Mouse (Mus musculus) hindbrain, embryonic 10.5 days (tissue): ENCODE data around the gene Tmcc1. TPM values are rescaled to one million over a fixed set of nuclear protein-coding genes. Genes with fewer than 3 reads are reported as not detected.
"Not testable (repeated sequence)": the region's sequence is repeated elsewhere in the genome, so short reads cannot be mapped to it uniquely, and the experiment has no call there.

Experiments
- DNase-seq: peaks from one replicate; pipeline ENCODE4 v3.0.0-alpha.2; 2017; ENCODE audit warnings: low spot score
- H3K27ac ChIP-seq: fragments of 300-500 bp; sonication (generic); 2 replicates; pipeline ENCODE4 v1.5.1; 2016; ENCODE audit warnings: mild to moderate bottlenecking, moderate library complexity
- H3K27me3 ChIP-seq: fragments of 300-500 bp; sonication (generic); 2 replicates; pipeline ENCODE4 v1.6.1; 2016; ENCODE audit warnings: mild to moderate bottlenecking; ENCODE audit not compliant: poor library complexity, insufficient read depth, severe bottlenecking
- H3K36me3 ChIP-seq: fragments of 300-500 bp; sonication (generic); 2 replicates; pipeline ENCODE4 v1.6.1; 2016; ENCODE audit warnings: mild to moderate bottlenecking, moderate library complexity
- H3K4me1 ChIP-seq: fragments of 300-500 bp; sonication (generic); replicated peaks from 2 replicates; pipeline ENCODE4 v1.6.1; 2016; ENCODE audit warnings: mild to moderate bottlenecking
- H3K4me3 ChIP-seq: fragments of 300-500 bp; sonication (generic); 2 replicates; pipeline ENCODE4 v1.5.1; 2016; ENCODE audit warnings: mild to moderate bottlenecking, moderate library complexity
- H3K9me3 ChIP-seq: fragments of 300-500 bp; sonication (generic); 2 replicates; pipeline ENCODE4 v1.6.1; 2016; ENCODE audit warnings: mild to moderate bottlenecking, moderate library complexity
- WGBS: fragments of 180-500 bp; shearing (Covaris S2); methylation state at CpG from one replicate; pipeline ENCODE4 v1.1.7; 2016; 5-methylcytosine and 5-hydroxymethylcytosine counted together
- polyA plus RNA-seq: library from polyadenylated mRNA; unstranded; fragments of >200 nt; fragmentation: Nextera tagmentation; extraction: Ambion mirVana; gene quantifications from 2 replicates; pipeline ENCODE4 v1.2.1, GENCODE M21; 2016

Tmcc1 gene
- polyA plus RNA-seq, 1 experiment from 2014 or later: 17.9 TPM

DNA sequence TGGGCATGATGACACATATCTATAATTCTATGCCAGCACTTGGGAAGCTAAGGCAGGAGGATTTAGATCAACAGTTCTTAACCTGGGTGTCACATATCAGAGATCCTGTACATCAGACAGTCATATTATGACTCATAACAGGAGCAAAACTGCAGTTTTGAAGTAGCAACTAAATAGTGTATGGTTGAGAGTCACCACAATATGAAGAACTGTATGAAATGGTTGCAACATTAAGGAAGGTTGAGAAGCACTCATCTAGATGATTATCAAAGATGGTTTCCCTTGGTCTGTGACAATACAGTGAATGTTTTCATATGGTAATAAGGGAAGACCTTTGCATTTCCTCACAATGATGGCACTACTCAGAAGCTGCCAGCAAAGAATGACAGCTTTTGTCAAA lies 103.9 kb downstream of the Tmcc1 start:
- Histone ChIP-seq H3K36me3 (no peaks in the 10 kb centered on the region), H3K9me3 (no peaks in the 10 kb centered on the region), H3K4me1 (no peaks in the 10 kb centered on the region), H3K27me3 (no peaks in the 10 kb centered on the region), H3K4me3 (no peak overlapping the region), H3K27ac (no peak overlapping the region)
- no peak for DNase-seq

DNA sequence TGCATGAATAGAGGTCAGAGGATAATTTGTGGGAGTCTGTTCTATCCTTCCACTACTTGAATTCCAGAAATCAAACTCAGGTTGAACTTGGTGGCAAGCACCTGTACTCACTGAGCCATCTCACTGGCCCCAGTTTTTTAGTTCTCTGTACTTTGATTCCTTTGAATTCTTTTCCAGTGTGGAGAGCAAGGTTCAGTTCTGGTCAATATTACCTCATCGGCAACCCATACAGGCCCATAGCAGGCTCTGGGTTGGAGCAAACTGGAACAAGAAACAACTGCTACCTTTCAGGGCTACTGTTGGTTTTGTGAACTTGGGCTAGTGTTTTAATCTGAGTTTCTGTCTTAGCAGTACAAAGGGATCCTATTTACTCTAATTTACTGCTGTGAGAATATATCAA lies 107.2 kb downstream of the Tmcc1 start:
- H3K27ac ChIP-seq: no peak overlapping the region
- no peaks in the 10 kb centered on the region for H3K9me3 ChIP-seq
- DNase-seq: no peak
- H3K4me3 ChIP-seq: no peak overlapping the region
- no peaks in the 10 kb centered on the region for H3K4me1 ChIP-seq
- no peaks in the 10 kb centered on the region for H3K36me3 ChIP-seq
- no peaks in the 10 kb centered on the region for H3K27me3 ChIP-seq
- WGBS: 100% methylated on average over 1 of the region's 1 CpGs

DNA sequence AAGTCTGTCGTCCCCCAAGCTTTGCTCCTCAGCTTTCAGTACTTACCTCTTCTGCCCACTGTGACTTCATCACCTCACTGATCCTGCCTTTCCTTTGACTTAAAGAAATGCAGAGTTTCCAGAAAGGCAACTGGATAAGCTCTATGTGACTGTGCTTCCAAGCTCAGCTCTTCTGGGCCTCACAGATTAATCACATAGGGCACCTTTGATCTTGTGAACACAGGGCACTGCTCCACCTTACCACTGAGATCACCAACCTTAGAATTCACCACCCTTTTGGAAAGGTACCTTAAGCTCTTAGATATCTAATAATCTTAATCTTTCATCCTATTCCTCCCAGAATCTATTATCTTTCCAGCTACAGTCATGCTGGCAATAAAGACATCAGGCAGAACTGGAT lies 111.0 kb downstream of the Tmcc1 start:
- H3K27ac ChIP-seq: no peak overlapping the region
- no peaks in the 10 kb centered on the region for H3K27me3 ChIP-seq
- H3K36me3 ChIP-seq: no peaks in the 10 kb centered on the region
- no peak overlapping the region for H3K4me3 ChIP-seq
- no peaks in the 10 kb centered on the region for H3K4me1 ChIP-seq
- WGBS: 74% methylated on average over 1 of the region's 1 CpGs
- H3K9me3 ChIP-seq: no peaks in the 10 kb centered on the region
- DNase-seq: no peak

DNA sequence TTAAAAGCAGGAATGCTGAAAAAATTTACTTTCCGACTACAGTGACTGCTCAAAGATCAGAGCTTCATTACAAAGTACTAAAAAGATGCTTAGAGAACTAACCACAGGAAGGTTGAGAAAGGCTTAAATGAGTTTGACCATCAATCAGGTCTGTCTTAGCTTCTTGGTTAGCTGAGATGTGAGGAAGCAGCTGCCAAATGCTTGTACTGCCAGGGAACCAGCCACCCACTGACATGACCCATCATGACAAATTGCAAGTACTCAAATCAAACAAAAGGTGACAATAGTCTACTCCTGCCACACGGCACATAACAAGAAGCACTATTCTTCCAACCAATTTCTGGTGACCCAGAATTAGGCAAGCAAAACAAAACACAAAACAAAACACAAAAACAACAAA lies 111.9 kb downstream of the Tmcc1 start:
- no peaks in the 10 kb centered on the region for H3K27me3 ChIP-seq
- no peaks in the 10 kb centered on the region for H3K4me1 ChIP-seq
- no peaks in the 10 kb centered on the region for H3K9me3 ChIP-seq
- WGBS: 42% methylated on average over 2 of the region's 2 CpGs
- DNase-seq: no peak
- H3K4me3 ChIP-seq: no peak overlapping the region
- no peaks in the 10 kb centered on the region for H3K36me3 ChIP-seq
- H3K27ac ChIP-seq: no peak overlapping the region

DNA sequence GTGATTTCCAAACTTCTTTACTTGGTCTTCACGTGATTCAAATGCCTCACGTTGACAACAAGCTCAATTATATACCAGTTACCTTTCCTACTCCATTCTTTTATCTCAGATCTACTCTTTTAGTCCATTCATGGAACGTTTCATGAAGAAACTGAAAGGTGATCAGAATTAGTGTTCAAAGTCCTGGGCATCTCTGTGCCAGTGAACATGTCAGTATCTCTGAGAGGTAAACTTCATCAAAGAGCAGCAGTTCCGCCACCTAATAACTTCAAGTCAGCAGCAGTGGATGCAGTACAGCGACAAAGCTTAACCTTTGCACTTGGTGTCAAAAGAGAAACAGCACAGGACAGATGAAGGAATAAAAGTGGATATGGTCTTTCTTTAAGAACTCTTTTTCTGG lies 112.5 kb downstream of the Tmcc1 start:
- Histone ChIP-seq H3K4me3 (no peak overlapping the region), H3K9me3 (no peaks in the 10 kb centered on the region), H3K4me1 (no peaks in the 10 kb centered on the region), H3K36me3 (no peaks in the 10 kb centered on the region), H3K27ac (no peak overlapping the region), H3K27me3 (no peaks in the 10 kb centered on the region)
- DNase-seq: no peak
- WGBS: 88% methylated on average over 5 of the region's 5 CpGs

DNA sequence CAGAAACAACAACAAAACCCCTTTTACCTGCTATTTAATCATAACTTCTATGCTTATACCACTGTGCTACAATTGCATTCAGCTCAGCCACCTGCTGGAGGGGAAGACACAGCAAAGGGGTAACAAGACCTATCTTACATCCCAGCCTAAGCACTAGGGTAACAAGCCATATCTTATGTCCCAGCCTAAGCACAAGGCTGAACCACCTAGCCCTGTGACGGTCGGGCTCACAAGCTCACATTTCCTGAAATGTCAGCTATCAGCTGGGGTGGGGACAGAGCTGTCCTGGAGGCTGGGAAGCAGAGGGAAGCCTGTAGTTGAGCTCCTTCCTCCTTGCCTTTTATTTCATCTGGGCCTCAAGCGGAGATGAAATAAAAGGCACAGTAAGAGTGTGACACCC lies 115.7 kb downstream of the Tmcc1 start:
- H3K4me1 ChIP-seq: peaks cover 8% of the 10 kb centered on the region
- WGBS: 57% methylated on average over 3 of the region's 3 CpGs
- no peaks in the 10 kb centered on the region for H3K9me3 ChIP-seq

DNA sequence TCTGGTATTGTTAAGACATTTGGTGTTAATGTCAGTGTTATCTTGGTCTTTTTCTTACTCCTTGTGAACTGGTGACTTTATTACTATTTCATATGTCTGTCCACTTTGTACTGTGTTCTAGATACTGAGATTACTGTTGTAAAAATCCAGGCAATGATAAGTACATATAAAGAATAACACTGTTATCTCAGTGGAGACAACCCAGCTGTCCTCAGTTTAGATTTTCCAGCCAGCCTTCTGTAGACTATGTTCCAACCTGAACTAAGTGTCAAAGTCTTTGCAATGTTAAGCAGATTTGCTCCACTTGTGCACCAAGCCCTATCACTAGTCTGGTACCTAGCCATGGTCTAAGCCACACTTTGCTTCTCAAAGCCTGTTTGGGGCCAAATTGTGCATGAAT lies 118.4 kb downstream of the Tmcc1 start:
- no peak for DNase-seq
- no peaks in the 10 kb centered on the region for H3K36me3 ChIP-seq
- H3K9me3 ChIP-seq: no peaks in the 10 kb centered on the region
- H3K27ac ChIP-seq: no peak overlapping the region
- peaks cover 14% of the 10 kb centered on the region for H3K4me1 ChIP-seq
- no peaks in the 10 kb centered on the region for H3K27me3 ChIP-seq
- H3K4me3 ChIP-seq: no peak overlapping the region

More for the DNA sequence above, 115.7 kb downstream of the Tmcc1 start:
- no peak for DNase-seq
- Histone ChIP-seq H3K27ac (no peak overlapping the region), H3K36me3 (no peaks in the 10 kb centered on the region), H3K27me3 (no peaks in the 10 kb centered on the region), H3K4me3 (no peak overlapping the region)

DNA sequence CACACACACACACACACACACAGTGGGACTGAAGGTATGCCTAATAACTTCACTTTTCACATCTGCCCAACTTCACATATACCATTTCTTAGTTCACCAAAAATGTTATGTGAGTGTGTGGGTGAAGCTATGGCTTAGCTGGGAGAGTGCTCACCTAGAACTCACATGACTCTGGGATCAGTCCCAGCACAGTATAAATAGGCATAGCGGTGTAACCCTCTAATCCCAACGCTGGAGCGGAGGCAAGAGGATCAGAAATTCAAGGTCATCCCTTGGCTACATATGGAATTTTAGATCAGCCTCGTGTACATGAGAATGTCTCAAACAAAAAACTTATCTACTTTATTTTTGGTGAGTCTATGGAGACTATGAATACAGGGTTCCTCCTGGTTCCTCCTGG lies 119.7 kb downstream of the Tmcc1 start:
- Histone ChIP-seq H3K27me3 (no peaks in the 10 kb centered on the region), H3K4me3 (no peak overlapping the region), H3K9me3 (no peaks in the 10 kb centered on the region), H3K4me1 (peaks cover 14% of the 10 kb centered on the region), H3K27ac (no peak overlapping the region), H3K36me3 (no peaks in the 10 kb centered on the region)
- 89% methylated on average over 4 of the region's 4 CpGs for WGBS
- DNase-seq: no peak

DNA sequence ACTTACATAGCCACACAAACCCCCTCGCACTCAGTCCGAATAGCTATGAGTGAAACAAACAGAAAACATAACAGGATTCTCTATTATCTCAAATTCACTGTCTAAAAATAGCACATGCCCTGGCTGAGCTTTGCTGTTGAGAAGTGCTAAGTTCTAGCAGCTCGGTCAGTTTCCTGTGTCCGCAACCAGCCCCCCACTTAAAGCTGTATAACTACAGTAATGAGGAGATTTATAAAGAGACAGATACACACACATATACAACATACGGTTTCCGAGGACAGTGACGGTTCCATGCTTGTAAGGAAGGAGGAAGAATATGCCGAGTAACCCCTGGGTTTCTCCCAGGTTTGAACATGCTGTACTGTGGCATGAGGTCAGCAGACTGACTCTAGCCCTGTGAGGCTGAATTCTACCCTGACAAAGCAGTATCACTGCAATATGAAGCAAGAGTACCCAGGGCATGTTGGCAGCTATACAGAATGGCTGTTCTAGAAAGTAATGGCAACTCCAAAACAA lies 120.5 kb downstream of the Tmcc1 start:
- H3K27ac ChIP-seq: peak overlapping the region; percentile 73
- WGBS: 81% methylated on average over 8 of the region's 8 CpGs
- DNase-seq: no peak

DNA sequence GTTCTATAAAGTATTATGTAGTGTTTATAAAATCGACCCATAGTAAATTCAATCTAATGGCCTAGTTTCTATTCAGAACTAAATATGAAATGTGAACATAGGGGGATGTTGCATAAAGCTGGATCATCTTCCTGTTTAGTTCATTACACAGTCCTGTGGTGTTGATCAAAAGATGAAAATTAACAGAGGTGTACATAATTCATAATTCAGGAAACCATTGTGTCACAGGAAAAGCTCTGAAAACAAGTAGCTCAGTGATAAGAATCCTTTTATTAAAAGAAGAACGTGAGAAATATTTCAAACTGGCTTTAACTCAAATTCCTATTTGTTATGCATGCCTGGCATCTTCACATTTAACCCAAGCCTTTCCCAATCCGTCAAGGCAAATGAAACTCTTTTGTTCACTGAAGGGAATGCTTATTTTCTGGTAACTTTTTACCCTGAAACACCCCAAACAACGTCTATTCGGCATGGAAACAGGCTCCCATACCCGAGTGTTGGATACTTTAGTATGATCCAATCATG lies 121.0 kb downstream of the Tmcc1 start:
- H3K36me3 ChIP-seq: no peaks in the 10 kb centered on the region
- H3K27me3 ChIP-seq: no peaks in the 10 kb centered on the region
- H3K4me3 ChIP-seq: no peak overlapping the region
- DNase-seq: no peak
- H3K4me1 ChIP-seq: peaks cover 14% of the 10 kb centered on the region
- WGBS: 59% methylated on average over 6 of the region's 6 CpGs
- peak overlapping the region; percentile 73; the same call in 1 of the 2 replicates for H3K27ac ChIP-seq
- H3K9me3 ChIP-seq: no peaks in the 10 kb centered on the region

More for the DNA sequence above, 120.5 kb downstream of the Tmcc1 start:
- Histone ChIP-seq H3K4me1 (peaks cover 14% of the 10 kb centered on the region), H3K36me3 (no peaks in the 10 kb centered on the region), H3K27me3 (no peaks in the 10 kb centered on the region), H3K9me3 (no peaks in the 10 kb centered on the region), H3K4me3 (no peak overlapping the region)

DNA sequence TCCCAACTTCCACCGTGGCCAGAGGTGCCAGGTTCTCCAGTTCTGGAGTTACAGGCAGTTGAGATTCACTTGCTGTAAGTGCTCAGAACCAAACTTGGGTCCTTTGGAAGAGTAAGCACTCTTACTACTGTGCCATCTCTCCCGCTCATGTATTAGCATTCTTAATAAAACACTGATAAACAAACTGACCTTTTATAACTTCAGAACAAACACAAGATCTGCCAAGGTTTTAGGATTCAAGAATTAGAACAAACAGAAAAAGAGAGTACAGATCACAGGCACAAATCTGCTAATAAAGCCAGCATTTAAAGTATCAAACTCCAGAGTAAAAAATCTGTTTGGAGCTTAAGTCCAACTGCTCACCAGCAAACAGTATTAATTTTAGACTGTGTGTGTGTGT lies 121.5 kb downstream of the Tmcc1 start:
- Histone ChIP-seq H3K4me1 (peaks cover 14% of the 10 kb centered on the region), H3K9me3 (no peaks in the 10 kb centered on the region), H3K36me3 (no peaks in the 10 kb centered on the region), H3K27ac (no peak overlapping the region), H3K4me3 (no peak overlapping the region), H3K27me3 (no peaks in the 10 kb centered on the region)
- DNase-seq: no peak
- 92% methylated on average over 2 of the region's 2 CpGs for WGBS

DNA sequence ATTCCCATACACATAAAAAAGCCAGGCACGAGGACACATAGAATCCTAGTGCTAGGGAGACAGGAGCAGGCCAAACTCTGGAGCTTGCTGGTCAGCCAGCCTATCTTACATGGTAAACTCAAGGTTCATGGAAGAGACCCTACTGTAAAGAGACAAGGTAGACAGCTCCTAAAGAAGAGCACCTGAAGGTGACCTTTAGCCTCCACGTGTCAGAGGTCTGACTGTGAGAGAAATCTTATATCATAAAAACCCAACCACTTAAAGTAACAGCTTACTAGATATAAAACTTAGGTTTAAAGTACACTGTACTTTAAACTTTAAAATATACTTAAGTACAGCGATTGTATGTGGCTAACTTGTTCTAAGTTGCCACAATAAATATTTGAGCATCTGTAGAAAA lies 122.7 kb downstream of the Tmcc1 start:
- Histone ChIP-seq H3K27me3 (no peaks in the 10 kb centered on the region), H3K9me3 (no peaks in the 10 kb centered on the region), H3K36me3 (no peaks in the 10 kb centered on the region), H3K27ac (no peak overlapping the region), H3K4me1 (peaks cover 14% of the 10 kb centered on the region), H3K4me3 (no peak overlapping the region)
- no peak for DNase-seq
- 92% methylated on average over 3 of the region's 3 CpGs for WGBS

DNA sequence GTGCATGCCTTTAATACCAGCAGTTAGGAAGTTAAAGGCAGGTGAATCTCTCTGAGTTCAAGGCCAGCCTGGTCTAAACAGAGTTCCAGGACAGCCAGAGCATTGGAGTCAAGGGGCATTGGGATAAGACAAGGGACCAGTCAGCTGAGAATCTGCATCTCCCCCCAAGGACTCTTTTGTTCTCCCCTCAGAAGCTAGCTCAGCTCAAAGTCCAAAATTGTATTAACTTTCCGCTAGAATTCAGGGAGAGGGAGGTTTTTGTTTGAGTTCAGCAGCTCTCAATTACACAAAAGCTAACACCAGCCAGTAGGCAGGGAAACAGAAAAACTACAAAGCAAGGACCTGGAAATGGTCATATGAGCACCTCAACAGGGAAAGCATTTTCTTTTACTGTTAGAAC lies 129.8 kb downstream of the Tmcc1 start:
- Histone ChIP-seq H3K36me3 (no peaks in the 10 kb centered on the region), H3K4me3 (no peak overlapping the region), H3K4me1 (0 out of 2 replicates have a peak, but pooled peaks cover 2% of the 10 kb centered on the region), H3K9me3 (no peaks in the 10 kb centered on the region), H3K27me3 (no peaks in the 10 kb centered on the region), H3K27ac (no peak overlapping the region)
- WGBS: 61% methylated on average over 1 of the region's 1 CpGs
- DNase-seq: no peak

DNA sequence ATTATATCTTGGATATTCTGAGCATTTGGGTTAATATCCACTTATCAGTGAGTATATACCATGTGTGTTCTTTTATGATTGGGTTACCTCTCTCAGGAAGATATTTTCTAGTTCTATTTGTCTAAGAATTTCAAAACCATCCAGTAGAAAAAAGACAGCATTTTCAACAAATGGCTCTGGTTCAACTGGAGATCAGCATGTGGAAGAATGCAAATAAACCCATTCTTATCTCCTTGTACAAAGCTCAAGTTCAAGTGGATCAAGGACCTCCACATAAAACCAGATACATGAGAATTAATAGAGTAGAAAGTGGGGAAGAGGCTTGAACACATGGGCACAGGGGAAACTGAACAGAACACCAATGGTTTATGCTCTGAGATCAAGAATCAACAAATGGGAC lies 133.7 kb downstream of the Tmcc1 start:
- H3K4me1 ChIP-seq: peaks cover 22% of the 10 kb centered on the region
- not testable (repeated sequence) for H3K27me3 ChIP-seq, H3K36me3 ChIP-seq, H3K9me3 ChIP-seq, DNase-seq, H3K27ac ChIP-seq, H3K4me3 ChIP-seq
